Mouse (Mus musculus) heart, adult 2 months (tissue): Measurements from ENCODE around the gene Ttll3. TPM values are rescaled to one million over a fixed set of nuclear protein-coding genes. Genes with fewer than 3 reads are reported as not detected.

Experiments
- DNase-seq, 2 experiments: peaks; one replicate each; pipeline ENCODE4 v3.0.0; 2021
- H3K27ac ChIP-seq: fragments of 200-600 bp; 2 replicates; pipeline ENCODE4 v1.8.1; 2022
- H3K27me3 ChIP-seq: fragments of 200-500 bp; 2 replicates; pipeline ENCODE4 v1.6.1; 2012; ENCODE audit warnings: mild to moderate bottlenecking, low read length, inconsistent platforms, mixed read lengths; ENCODE audit not compliant: control insufficient read depth, insufficient read depth
- H3K36me3 ChIP-seq: fragments of 200-500 bp; 2 replicates; pipeline ENCODE4 v1.6.1; 2012; ENCODE audit warnings: low read length, inconsistent platforms; ENCODE audit not compliant: control insufficient read depth, insufficient read depth
- H3K4me1 ChIP-seq: fragments of 200-500 bp; 2 replicates; pipeline ENCODE4 v1.6.1; 2011; ENCODE audit warnings: low read length; ENCODE audit not compliant: control insufficient read depth, insufficient read depth
- H3K4me3 ChIP-seq: fragments of 200-600 bp; 2 replicates; pipeline ENCODE4 v1.8.1; 2022
- H3K79me2 ChIP-seq: fragments of 200-500 bp; replicated peaks from 2 replicates; pipeline ENCODE4 v1.6.1; 2012; ENCODE audit warnings: mild to moderate bottlenecking, inconsistent platforms, low read length, moderate library complexity, mixed read lengths; ENCODE audit not compliant: control insufficient read depth, insufficient read depth
- H3K9ac ChIP-seq: fragments of 200-500 bp; 2 replicates; pipeline ENCODE4 v1.6.1; 2012; ENCODE audit warnings: low read depth, mild to moderate bottlenecking, control low read depth, inconsistent platforms, low read length, mixed read lengths
- CTCF ChIP-seq: fragments of 200-600 bp; IDR thresholded peaks from 2 replicates; pipeline ENCODE4 v1.8.1; 2022; ENCODE audit warnings: antibody characterized with exemption, mild to moderate bottlenecking, moderate library complexity
- EP300 ChIP-seq: fragments of 200-500 bp; IDR thresholded peaks from 2 replicates; pipeline ENCODE4 v1.6.1; 2011; ENCODE audit warnings: low read depth, low read length, control low read depth; ENCODE audit not compliant: insufficient read depth
- POLR2A ChIP-seq: fragments of 200-500 bp; IDR thresholded peaks from 2 replicates; pipeline ENCODE4 v1.6.1; 2011; ENCODE audit warnings: mild to moderate bottlenecking, low read depth, low read length, control low read depth; ENCODE audit not compliant: insufficient read depth
- WGBS: fragments of 180-500 bp; shearing (Covaris S2); methylation state at CpG from one replicate; pipeline ENCODE4 v1.1.7; 2018; 5-methylcytosine and 5-hydroxymethylcytosine counted together
- intact Hi-C: fragments of 180-260 bp; cut with DNase I; formaldehyde crosslinking; loops from one replicate; pipeline ENCODE4 v1.15.1; 2025
- polyA plus RNA-seq: library from polyadenylated mRNA; depleted of rRNA; stranded (reverse); fragments of >200 nt; gene quantifications from 2 replicates; pipeline ENCODE4 v1.2.3, GENCODE M21; 2012
- total RNA-seq, 2 experiments: library from RNA; stranded (reverse); gene quantifications; 2 replicates each; pipeline ENCODE4 v1.2.3; 2021

Ttll3 gene
- total and polyA plus RNA-seq, 3 experiments, result 0.97 to 4.8 (median 1.5) TPM

- intact Hi-C loops, result no loop called here
- DNase-seq, result no peak
- Histone ChIP-seq H3K4me1 (peaks cover 9% of the 10 kb centered on the region), H3K9ac (no peak overlapping the region), H3K79me2 (no peaks in the 10 kb centered on the region), H3K4me3 (no peak overlapping the region), H3K36me3 (no peaks in the 10 kb centered on the region; the same call in none of the 2 replicates), H3K27me3 (no peaks in the 10 kb centered on the region), H3K27ac (no peak overlapping the region)
- 76% methylated on average over 4 of the region's 4 CpGs for WGBS
- TF ChIP-seq CTCF (no peak), POLR2A (no peak), EP300 (no peak)
These were observed 42.2 kb upstream of the Ttll3 start for GRCm38 (mm10) chr6:113346897-113347296.

DNA sequence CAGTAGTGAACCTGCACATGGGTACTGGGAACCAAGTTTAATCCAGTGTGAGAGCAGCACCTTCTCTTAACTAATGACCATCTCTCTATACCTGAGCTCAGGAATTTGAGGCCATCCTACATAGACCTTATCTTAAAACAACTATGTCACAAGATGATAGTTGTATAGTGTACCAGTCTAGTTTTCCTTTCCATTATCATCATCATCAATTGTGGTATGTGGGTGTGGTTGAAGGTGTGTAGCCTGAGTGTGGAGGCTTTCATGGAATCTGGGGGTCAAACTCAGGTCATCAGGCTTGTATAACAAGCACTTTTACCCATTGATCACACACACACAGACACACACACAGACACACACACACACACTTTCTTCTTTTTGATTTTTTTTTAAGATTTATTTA, 38.5 kb upstream of the Ttll3 start:
- Histone ChIP-seq H3K27me3 (no peaks in the 10 kb centered on the region), H3K4me1 (peaks cover 3% of the 10 kb centered on the region; the same call in 1 of the 2 replicates), H3K36me3 (no peaks in the 10 kb centered on the region), H3K4me3 (no peak overlapping the region), H3K27ac (no peak overlapping the region), H3K79me2 (no peaks in the 10 kb centered on the region), H3K9ac (no peak overlapping the region)
- intact Hi-C loops, result no loop called here
- no peak for DNase-seq
- no peak for TF ChIP-seq CTCF
- no peak for TF ChIP-seq POLR2A
- TF ChIP-seq EP300, result no peak

- Histone ChIP-seq H3K79me2 (no peaks in the 10 kb centered on the region), H3K27ac (no peak overlapping the region), H3K9ac (no peak overlapping the region), H3K27me3 (no peaks in the 10 kb centered on the region), H3K4me1 (peaks cover 3% of the 10 kb centered on the region; the same call in 1 of the 2 replicates), H3K4me3 (no peak overlapping the region), H3K36me3 (no peaks in the 10 kb centered on the region)
- WGBS, result 73% methylated on average over 1 of the region's 1 CpGs
- intact Hi-C loops, result no loop called here
- DNase-seq, result no peak
- no peak for TF ChIP-seq EP300
- TF ChIP-seq POLR2A, result no peak
- TF ChIP-seq CTCF, result no peak
These were observed 37.9 kb upstream of the Ttll3 start for GRCm38 (mm10) chr6:113351161-113351560.

DNA sequence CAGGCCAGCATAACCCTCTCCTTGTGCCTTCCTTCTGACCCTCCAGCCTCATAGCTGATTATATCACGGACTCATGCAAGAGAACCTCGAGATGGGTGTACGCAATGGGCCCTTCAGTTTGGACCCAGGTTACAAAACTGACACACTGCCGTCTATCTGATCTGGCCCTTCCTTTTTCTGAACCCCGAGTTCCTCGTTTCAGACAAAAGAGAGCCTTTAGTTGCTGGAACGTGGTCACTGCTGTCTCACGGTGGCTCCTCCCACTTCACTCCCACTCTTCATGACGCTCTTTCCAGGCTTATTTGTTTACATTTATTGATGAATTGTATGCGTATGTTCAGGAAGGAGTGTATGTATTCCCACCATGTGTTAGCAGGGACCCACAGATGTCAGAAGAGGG, 37.4 kb upstream of the Ttll3 start:
- TF ChIP-seq POLR2A (no peak), EP300 (no peak)
- H3K4me3 ChIP-seq, result no peak overlapping the region
- intact Hi-C loops, result no loop called here
- no peaks in the 10 kb centered on the region for H3K79me2 ChIP-seq
- no peaks in the 10 kb centered on the region for H3K36me3 ChIP-seq
- peaks cover 3% of the 10 kb centered on the region; the same call in 1 of the 2 replicates for H3K4me1 ChIP-seq
- H3K27me3 ChIP-seq, result no peaks in the 10 kb centered on the region
- no peak overlapping the region for H3K27ac ChIP-seq
- WGBS, result 70% methylated on average over 10 of the region's 10 CpGs
- H3K9ac ChIP-seq, result no peak overlapping the region
- no peak for DNase-seq

GRCm38 (mm10) chr6:113352820-113353219, 36.2 kb upstream of the Ttll3 start:
- H3K27ac ChIP-seq, result no peak overlapping the region
- no peak overlapping the region for H3K4me3 ChIP-seq
- intact Hi-C loops, result no loop called here

GRCm38 (mm10) chr6:113353696-113354095, 35.4 kb upstream of the Ttll3 start:
- Histone ChIP-seq H3K4me3 (no peak overlapping the region), H3K36me3 (no peaks in the 10 kb centered on the region), H3K4me1 (peaks cover 3% of the 10 kb centered on the region; the same call in 1 of the 2 replicates), H3K79me2 (no peaks in the 10 kb centered on the region), H3K9ac (no peak overlapping the region), H3K27me3 (no peaks in the 10 kb centered on the region), H3K27ac (no peak overlapping the region)
- intact Hi-C loops, result no loop called here
- DNase-seq, result no peak
- 32% methylated on average over 3 of the region's 3 CpGs for WGBS
- TF ChIP-seq EP300 (no peak), CTCF (no peak), POLR2A (no peak)

More at GRCm38 (mm10) chr6:113352820-113353219, 36.2 kb upstream of the Ttll3 start:
- Histone ChIP-seq H3K4me1 (peaks cover 3% of the 10 kb centered on the region; the same call in 1 of the 2 replicates), H3K27me3 (no peaks in the 10 kb centered on the region), H3K79me2 (no peaks in the 10 kb centered on the region), H3K36me3 (no peaks in the 10 kb centered on the region), H3K9ac (no peak overlapping the region)
- WGBS, result 80% methylated on average over 3 of the region's 3 CpGs
- TF ChIP-seq EP300, result no peak
- no peak for DNase-seq

DNA sequence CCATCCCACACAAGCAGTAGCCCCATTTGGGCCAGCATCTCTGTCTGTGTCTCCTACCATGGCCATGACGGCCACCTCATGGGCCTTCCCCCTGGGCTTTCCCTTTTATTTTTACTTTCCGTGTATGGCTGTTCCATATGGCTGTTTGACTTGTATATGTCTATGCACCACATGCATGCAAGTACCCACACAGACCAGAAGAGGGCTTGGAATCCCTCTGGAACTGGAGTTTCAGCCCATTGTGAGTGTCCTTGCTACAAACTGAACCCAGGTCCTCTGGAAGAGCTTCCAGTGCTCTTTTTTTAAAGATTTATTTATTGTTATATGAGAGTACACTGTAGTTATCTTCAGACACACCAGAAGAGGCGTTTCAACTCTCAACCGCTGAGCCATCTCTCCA, 27.6 kb upstream of the Ttll3 start:
- H3K4me1 ChIP-seq, result no peaks in the 10 kb centered on the region
- DNase-seq, result no peak
- WGBS, result 75% methylated on average over 4 of the region's 4 CpGs

More for the DNA sequence above, 27.6 kb upstream of the Ttll3 start:
- Histone ChIP-seq H3K79me2 (no peaks in the 10 kb centered on the region), H3K27me3 (no peaks in the 10 kb centered on the region), H3K27ac (no peak overlapping the region), H3K4me3 (no peak overlapping the region), H3K36me3 (no peaks in the 10 kb centered on the region), H3K9ac (no peak overlapping the region)
- intact Hi-C loops, result no loop called here
- no peak for TF ChIP-seq EP300
- TF ChIP-seq POLR2A, result no peak
- TF ChIP-seq CTCF, result no peak
